ENCODE assay signal across 8 mouse cellular contexts in genomic region chr10:21991351-21991840, GRCm38 (mm10).
DNase-seq lines count a peak whose midpoint lies in the region; ATAC-seq lines count a peak whose summit lies in the region.

No protein-coding gene starts in this region.

- H3K27me3 ChIP-seq in embryonic facial prominence, embryonic 14.5 days (replicated peaks; ENCODE audit: control insufficient read depth, insufficient read depth, low read length): peaks cover 2% of the 10 kb centered on the region; the same call in 1 of the 2 replicates
- no peaks in the 10 kb centered on the region for H3K27me3 ChIP-seq in heart, embryonic 11.5 days (ENCODE audit: control insufficient read depth, insufficient read depth, low read length)
- peaks cover 5% of the 10 kb centered on the region; the same call in 1 of the 2 replicates for H3K27me3 ChIP-seq in kidney, embryonic 16.5 days (ENCODE audit: insufficient read depth, low read length)

- peak; percentile 72 for DNase-seq in CD4-positive, CD25-positive, alpha-beta regulatory T cell, adult 2 months (ENCODE audit: low read depth, low spot score)
- peak; percentile 94 for DNase-seq in embryonic facial prominence, embryonic 14.5 days (ENCODE audit: low spot score)
- peak; percentile 72 for DNase-seq in liver
- peak; percentile 71 for DNase-seq in neural tube, embryonic 10.5 days (ENCODE audit: extremely low spot score, low spot score)
- DNase-seq in telencephalon, adult 2 months (ENCODE audit: low read depth, low spot score): peak; percentile 71

- H3K4me1 ChIP-seq in embryonic facial prominence, embryonic 14.5 days (ENCODE audit: control insufficient read depth, insufficient read depth, low read length): peaks cover 18% of the 10 kb centered on the region
- H3K4me1 ChIP-seq in heart, embryonic 11.5 days (ENCODE audit: control insufficient read depth, insufficient read depth, low read length): 0 out of 2 replicates have a peak, but pooled peaks cover 4% of the 10 kb centered on the region
- peaks cover 20% of the 10 kb centered on the region for H3K4me1 ChIP-seq in kidney, embryonic 16.5 days (ENCODE audit: insufficient read depth, low read length)

- H3K9me3 ChIP-seq in embryonic facial prominence, embryonic 14.5 days (ENCODE audit: control insufficient read depth, low read length): no peaks in the 10 kb centered on the region
- no peaks in the 10 kb centered on the region for H3K9me3 ChIP-seq in heart, embryonic 11.5 days (replicated peaks; ENCODE audit: control insufficient read depth, low read length)
- H3K9me3 ChIP-seq in kidney, embryonic 16.5 days (ENCODE audit: low read length): no peaks in the 10 kb centered on the region

- peak overlapping the region; percentile 68 for H3K4me2 ChIP-seq in embryonic facial prominence, embryonic 14.5 days (ENCODE audit: low read depth, low read length)
- H3K4me2 ChIP-seq in heart, embryonic 11.5 days: peak overlapping the region; percentile 85
- peak overlapping the region; percentile 85 for H3K4me2 ChIP-seq in kidney, embryonic 16.5 days (replicated peaks; ENCODE audit: low read depth, low read length)

- peak overlapping the region; percentile 20; the same call in 1 of the 2 replicates for H3K9ac ChIP-seq in embryonic facial prominence, embryonic 14.5 days (ENCODE audit: low read depth, low read length)
- no peak overlapping the region for H3K9ac ChIP-seq in heart, embryonic 11.5 days (ENCODE audit: low read depth, low read length)
- H3K9ac ChIP-seq in kidney, embryonic 16.5 days (replicated peaks; ENCODE audit: low read length): peak overlapping the region; percentile 93; the same call in 1 of the 2 replicates

- H3K27ac ChIP-seq in embryonic facial prominence, embryonic 14.5 days (replicated peaks; ENCODE audit: low read depth, low read length): no peak overlapping the region
- H3K27ac ChIP-seq in heart, embryonic 11.5 days (ENCODE audit: low read depth, low read length): peak overlapping the region; percentile 55
- H3K27ac ChIP-seq in kidney, embryonic 16.5 days (ENCODE audit: low read length): peak overlapping the region; percentile 84

- ATAC-seq in CD4-positive, CD25-positive, alpha-beta regulatory T cell, adult 4 months: no peak
- ATAC-seq in embryonic facial prominence, embryonic 14.5 days (ENCODE audit: low read depth): 0 out of 2 replicates have a peak, but pooled peaks have one; percentile 4
- no peak for ATAC-seq in heart, embryonic 11.5 days (replicated peaks; ENCODE audit: insufficient number of reproducible peaks, low FRiP score, low TSS enrichment)
- ATAC-seq in kidney, embryonic 16.5 days (ENCODE audit: low FRiP score, low TSS enrichment): no peak

- H3K36me3 ChIP-seq in embryonic facial prominence, embryonic 14.5 days (ENCODE audit: control insufficient read depth, insufficient read depth, low read length): no peaks in the 10 kb centered on the region; the same call in 1 of the 2 replicates
- no peaks in the 10 kb centered on the region for H3K36me3 ChIP-seq in heart, embryonic 11.5 days (ENCODE audit: control insufficient read depth, insufficient read depth, low read length)
- no peaks in the 10 kb centered on the region for H3K36me3 ChIP-seq in kidney, embryonic 16.5 days (ENCODE audit: insufficient read depth, low read length)

- H3K4me3 ChIP-seq in embryonic facial prominence, embryonic 14.5 days (ENCODE audit: low read depth, low read length): peak overlapping the region; percentile 27
- peak overlapping the region; percentile 29 for H3K4me3 ChIP-seq in heart, embryonic 11.5 days (ENCODE audit: low read depth, low read length)
- peak overlapping the region; percentile 76 for H3K4me3 ChIP-seq in kidney, embryonic 16.5 days (ENCODE audit: low read length)

- 14% methylated on average over 17 of the region's 17 CpGs for WGBS in embryonic facial prominence, embryonic 14.5 days
- 17% methylated on average over 17 of the region's 17 CpGs for WGBS in heart, embryonic 11.5 days (ENCODE audit: insufficient replicate concordance)
- 19% methylated on average over 17 of the region's 17 CpGs for WGBS in kidney, embryonic 16.5 days
